Mouse (Mus musculus) layer of hippocampus, postnatal 25 days (tissue): ENCODE results near the gene Mcm8. TPM values are rescaled to one million over a fixed set of nuclear protein-coding genes. Genes with fewer than 3 reads are reported as not detected.

Experiments
- DNase-seq, 2 experiments: peaks; one replicate each; pipeline ENCODE4 v3.0.0; 2022; ENCODE audit warnings: mixed read lengths in 2 of 2, low spot score in 1 of 2; ENCODE audit errors: extremely low spot score in 1 of 2
- total RNA-seq, 2 experiments: library from RNA; stranded (reverse); gene quantifications; 2 replicates each; pipeline ENCODE4 v1.2.3; 2021

Gene Mcm8
- 1 to 10 TPM; 3.4 to 4.0 TPM for total RNA-seq

- peak; percentile 74 to 76 for DNase-seq
Observed at GRCm38 (mm10) chr2:132815608-132816314, at the start of gene Mcm8, which contains the start of gene Trmt6. Mcm8 (plus strand) TSS chr2:132816141. Trmt6 (minus strand) TSS chr2:132816055.

GRCm38 (mm10) chr2:132770822-132771221 is 45.1 kb upstream of the Mcm8 start:
- no peak for DNase-seq

GRCm38 (mm10) chr2:132780978-132781377 is 35.0 kb upstream of the Mcm8 start, which contains the start of gene Chgb:
Chgb (plus strand) TSS chr2:132781278.
- no peak for DNase-seq

GRCm38 (mm10) chr2:132781439-132782068 is 34.4 kb upstream of the Mcm8 start:
- DNase-seq = peak; percentile 77 to 80

- no peak for DNase-seq
Observed at GRCm38 (mm10) chr2:132784039-132784438, 31.9 kb upstream of the Mcm8 start.

- DNase-seq = no peak
Observed at GRCm38 (mm10) chr2:132793441-132794203, 22.3 kb upstream of the Mcm8 start.

- no peak for DNase-seq
Observed at GRCm38 (mm10) chr2:132794204-132794586, 21.7 kb upstream of the Mcm8 start.

- DNase-seq = no peak
Observed at GRCm38 (mm10) chr2:132802976-132803375, 13.0 kb upstream of the Mcm8 start.

GRCm38 (mm10) chr2:132841071-132841470 is 25.1 kb downstream of the Mcm8 start:
- no peak for DNase-seq

GRCm38 (mm10) chr2:132846407-132847358 is 30.7 kb downstream of the Mcm8 start, which contains the start of gene Crls1:
Crls1 (plus strand) TSS chr2:132846666.
- DNase-seq = peak; percentile 99 to 100

- DNase-seq = no peak
Observed at GRCm38 (mm10) chr2:132847581-132847980, 31.6 kb downstream of the Mcm8 start.

GRCm38 (mm10) chr2:132848361-132848760 is 32.4 kb downstream of the Mcm8 start:
- DNase-seq = no peak

GRCm38 (mm10) chr2:132849141-132849540 is 33.2 kb downstream of the Mcm8 start:
- DNase-seq = peak in 1 of 2 experiments; percentile 10

- DNase-seq = no peak
Observed at GRCm38 (mm10) chr2:132853051-132853450, 37.1 kb downstream of the Mcm8 start.

- no peak for DNase-seq
Observed at GRCm38 (mm10) chr2:132856333-132856732, 40.4 kb downstream of the Mcm8 start.

- no peak for DNase-seq
Observed at GRCm38 (mm10) chr2:132860435-132860834, 44.5 kb downstream of the Mcm8 start.

GRCm38 (mm10) chr2:132861456-132861855 is 45.5 kb downstream of the Mcm8 start:
- DNase-seq = no peak

GRCm38 (mm10) chr2:132863325-132863724 is 47.4 kb downstream of the Mcm8 start:
- no peak for DNase-seq

- no peak for DNase-seq
Observed at GRCm38 (mm10) chr2:132867521-132867920, 51.6 kb downstream of the Mcm8 start.

GRCm38 (mm10) chr2:132869682-132870081 is 53.7 kb downstream of the Mcm8 start:
- DNase-seq = no peak
